Mouse (Mus musculus) cerebellum, adult 8-10 months (tissue): ENCODE results near the gene Gucy2d.
A peak's percentile ranks its signal among the peaks of the same experiment; 100 is the strongest.

ENCODE experiments used
- DNase-seq: peaks from one replicate; pipeline ENCODE4 v3.0.0; 2022

The Gucy2d gene

GRCm38 (mm10) chr7:98490911-98491310 lies 50.7 kb downstream of the Gucy2d start:
- DNase-seq, result no peak

GRCm38 (mm10) chr7:98491451-98492200 lies 51.4 kb downstream of the Gucy2d start:
- no peak for DNase-seq

- DNase-seq, result no peak
Observed at GRCm38 (mm10) chr7:98492331-98492730, 52.1 kb downstream of the Gucy2d start.

GRCm38 (mm10) chr7:98493307-98493706 lies 53.1 kb downstream of the Gucy2d start:
- no peak for DNase-seq

GRCm38 (mm10) chr7:98493901-98494480 lies 53.8 kb downstream of the Gucy2d start:
- DNase-seq, result no peak

GRCm38 (mm10) chr7:98495591-98495990 lies 55.4 kb downstream of the Gucy2d start:
- DNase-seq, result no peak

- DNase-seq, result no peak
Observed at GRCm38 (mm10) chr7:98497451-98497850, 57.2 kb downstream of the Gucy2d start.

- DNase-seq, result no peak
Observed at GRCm38 (mm10) chr7:98498101-98498500, 57.9 kb downstream of the Gucy2d start.

GRCm38 (mm10) chr7:98498656-98499560 lies 58.7 kb downstream of the Gucy2d start:
- DNase-seq, result peak; percentile 53

GRCm38 (mm10) chr7:98499561-98500292 lies 59.5 kb downstream of the Gucy2d start:
- DNase-seq, result peak; percentile 47

GRCm38 (mm10) chr7:98500470-98500869 lies 60.3 kb downstream of the Gucy2d start:
- no peak for DNase-seq

- no peak for DNase-seq
Observed at GRCm38 (mm10) chr7:98501078-98501477, 60.9 kb downstream of the Gucy2d start.

GRCm38 (mm10) chr7:98502921-98503320 lies 62.7 kb downstream of the Gucy2d start:
- DNase-seq, result no peak

GRCm38 (mm10) chr7:98503951-98504647 lies 63.9 kb downstream of the Gucy2d start:
- DNase-seq, result no peak

- DNase-seq, result no peak
Observed at GRCm38 (mm10) chr7:98504726-98505314, 64.6 kb downstream of the Gucy2d start.

- DNase-seq, result no peak
Observed at GRCm38 (mm10) chr7:98505664-98506063, 65.4 kb downstream of the Gucy2d start.

GRCm38 (mm10) chr7:98510961-98511958 lies 71.0 kb downstream of the Gucy2d start:
- DNase-seq, result no peak

- no peak for DNase-seq
Observed at GRCm38 (mm10) chr7:98513251-98513650, 73.0 kb downstream of the Gucy2d start.

GRCm38 (mm10) chr7:98522576-98522975 lies 82.4 kb downstream of the Gucy2d start:
- no peak for DNase-seq

GRCm38 (mm10) chr7:98523070-98523812 lies 83.0 kb downstream of the Gucy2d start:
- no peak for DNase-seq
